Mouse (Mus musculus): ENCODE results near the gene Mbd3. TPM values are rescaled to one million over a fixed set of nuclear protein-coding genes. Genes with fewer than 3 reads are reported as not detected.

Gene Mbd3
- polyA plus RNA-seq, 1 experiment = 135 TPM

DNA sequence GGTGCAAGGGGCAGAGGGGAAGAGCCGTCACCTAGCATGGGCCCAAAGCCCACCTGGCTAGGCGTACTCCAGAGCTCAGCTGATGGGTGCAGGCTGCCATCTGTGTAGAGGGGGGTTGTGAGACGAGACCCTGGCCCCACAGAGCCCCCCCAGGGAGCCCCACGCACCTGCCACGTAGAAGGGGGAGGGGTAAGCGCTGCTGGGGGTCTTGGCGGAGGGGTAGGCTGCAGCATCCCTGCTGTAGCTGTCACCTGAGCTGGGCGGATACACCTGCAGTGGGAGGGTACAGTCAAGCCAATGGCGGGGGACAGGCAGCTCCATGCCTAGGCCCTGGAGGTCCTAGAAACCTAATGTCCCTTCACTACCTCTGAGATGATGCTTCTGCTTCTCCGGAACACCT lies 18.0 kb upstream of the Mbd3 start:
- Histone ChIP-seq H3K36me3 (ENCODE audit: control insufficient read depth, insufficient read depth, low read length) (no peaks in the 10 kb centered on the region), H3K4me3 (ENCODE audit: control insufficient read depth, low read depth, low read length) (no peak overlapping the region), H3K27ac (ENCODE audit: control insufficient read depth, insufficient read depth, low read depth, low read length) (no peak overlapping the region), H3K4me1 (ENCODE audit: control insufficient read depth, insufficient read depth, low read length) (no peaks in the 10 kb centered on the region), H3K27me3 (ENCODE audit: control insufficient read depth, insufficient read depth, low read length) (no peaks in the 10 kb centered on the region)
- no peak for TF ChIP-seq POLR2A (IDR thresholded peaks at IDR 0.05; ENCODE audit: control insufficient read depth, low read depth, low read length)
- TF ChIP-seq CTCF (IDR thresholded peaks at IDR 0.05; ENCODE audit: control insufficient read depth, insufficient read depth, insufficient replicate concordance, low read depth, low read length) = no peak

DNA sequence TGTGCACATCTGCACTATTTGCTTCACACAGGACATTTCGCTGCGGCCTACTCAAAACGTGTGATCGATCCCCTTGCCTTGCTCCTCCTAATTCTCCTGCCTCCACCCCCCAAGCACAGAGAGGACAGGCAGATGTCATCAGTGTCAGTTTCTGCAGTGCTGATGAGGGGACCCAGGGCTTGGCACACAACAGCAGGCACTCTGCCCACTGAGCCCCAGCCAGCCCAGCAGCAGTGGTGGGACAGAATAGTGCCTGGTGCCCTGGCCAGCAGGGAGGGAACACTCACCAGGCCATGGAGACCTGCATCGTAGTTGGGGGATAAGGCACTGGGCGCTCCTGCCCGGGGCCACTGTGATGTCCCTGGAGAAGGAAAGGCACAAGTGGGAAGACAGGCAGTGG lies 16.2 kb upstream of the Mbd3 start:
- Histone ChIP-seq H3K4me1 (ENCODE audit: control insufficient read depth, insufficient read depth, low read length) (no peaks in the 10 kb centered on the region), H3K4me3 (ENCODE audit: control insufficient read depth, low read depth, low read length) (no peak overlapping the region), H3K36me3 (ENCODE audit: control insufficient read depth, insufficient read depth, low read length) (no peaks in the 10 kb centered on the region), H3K27ac (ENCODE audit: control insufficient read depth, insufficient read depth, low read depth, low read length) (no peak overlapping the region), H3K27me3 (ENCODE audit: control insufficient read depth, insufficient read depth, low read length) (no peaks in the 10 kb centered on the region)
- no peak for TF ChIP-seq POLR2A (IDR thresholded peaks at IDR 0.05; ENCODE audit: control insufficient read depth, low read depth, low read length)
- no peak for TF ChIP-seq CTCF (IDR thresholded peaks at IDR 0.05; ENCODE audit: control insufficient read depth, insufficient read depth, insufficient replicate concordance, low read depth, low read length)

DNA sequence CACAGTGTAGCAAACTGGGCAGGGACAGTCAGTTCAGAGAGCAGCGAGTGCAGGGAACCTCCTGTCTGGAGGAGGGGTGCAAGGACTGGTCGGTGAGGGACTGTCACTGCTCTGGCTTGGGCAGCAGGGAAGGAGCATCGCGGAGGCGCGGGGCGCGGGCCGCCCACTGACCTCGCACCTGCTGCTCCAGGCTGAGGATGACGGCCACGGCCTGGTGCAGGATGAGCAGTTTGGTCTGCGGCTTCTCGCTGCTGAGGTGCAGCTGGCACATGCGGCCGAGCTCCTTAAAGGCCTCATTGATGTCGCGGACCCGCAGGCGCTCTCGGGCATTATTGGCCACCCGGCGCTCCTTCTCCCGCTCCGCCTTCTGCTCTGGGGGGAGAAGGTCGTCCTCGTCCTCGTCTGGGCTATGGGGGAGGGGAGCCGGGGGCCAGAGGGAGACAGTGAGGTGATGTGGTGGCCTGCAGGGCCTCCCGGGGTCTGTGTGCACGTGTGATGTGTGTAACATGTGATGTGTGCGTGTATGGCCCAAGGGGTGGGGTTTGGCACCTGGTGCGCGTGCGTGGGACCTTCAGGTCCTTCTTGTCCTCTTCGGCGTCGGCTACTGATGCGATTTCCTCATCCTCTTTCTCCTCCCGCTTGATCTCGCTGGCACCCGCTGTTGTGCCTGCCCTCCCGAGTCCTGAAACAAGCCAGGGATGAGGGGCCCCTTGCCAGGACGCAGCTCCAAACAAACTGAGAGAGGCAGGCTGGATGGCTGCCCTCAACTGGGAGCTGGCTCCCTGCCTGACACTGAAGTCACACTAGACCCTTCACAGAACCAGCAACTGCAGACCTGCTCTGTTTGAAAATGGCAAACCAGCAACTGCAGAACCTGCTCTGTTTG lies 13.5 kb upstream of the Mbd3 start:
- no peaks in the 10 kb centered on the region for H3K4me1 ChIP-seq (ENCODE audit: control insufficient read depth, insufficient read depth, low read length)
- H3K27me3 ChIP-seq (ENCODE audit: control insufficient read depth, insufficient read depth, low read length) = no peaks in the 10 kb centered on the region
- H3K4me3 ChIP-seq (ENCODE audit: control insufficient read depth, low read depth, low read length) = no peak overlapping the region
- TF ChIP-seq CTCF (IDR thresholded peaks at IDR 0.05; ENCODE audit: control insufficient read depth, insufficient read depth, insufficient replicate concordance, low read depth, low read length) (no peak), POLR2A (IDR thresholded peaks at IDR 0.05; ENCODE audit: control insufficient read depth, low read depth, low read length) (no peak)
- no peaks in the 10 kb centered on the region for H3K36me3 ChIP-seq (ENCODE audit: control insufficient read depth, insufficient read depth, low read length)
- H3K27ac ChIP-seq (ENCODE audit: control insufficient read depth, insufficient read depth, low read depth, low read length) = no peak overlapping the region

DNA sequence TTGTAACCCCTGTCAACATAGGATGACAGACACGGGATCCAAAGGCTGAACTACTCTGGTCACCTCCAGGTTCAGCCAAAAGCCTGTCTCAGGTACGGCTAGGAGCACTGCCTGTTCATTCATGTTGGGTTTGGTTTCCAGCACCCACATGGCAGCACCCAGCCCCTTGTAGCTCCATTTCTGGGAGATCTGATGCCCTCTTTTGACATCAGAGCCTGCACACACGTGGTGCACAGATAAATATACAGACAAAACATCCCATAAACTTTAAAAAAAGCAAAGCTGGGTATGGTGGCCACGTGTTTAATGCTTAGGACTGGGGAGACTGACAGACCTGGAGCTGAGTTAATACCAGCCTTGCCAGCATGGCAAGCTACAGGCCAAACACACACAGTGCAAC lies 8.6 kb upstream of the Mbd3 start:
- no peak overlapping the region for H3K4me3 ChIP-seq (ENCODE audit: control insufficient read depth, low read depth, low read length)
- no peaks in the 10 kb centered on the region for H3K27me3 ChIP-seq (ENCODE audit: control insufficient read depth, insufficient read depth, low read length)
- TF ChIP-seq POLR2A (IDR thresholded peaks at IDR 0.05; ENCODE audit: control insufficient read depth, low read depth, low read length) (no peak), CTCF (IDR thresholded peaks at IDR 0.05; ENCODE audit: control insufficient read depth, insufficient read depth, insufficient replicate concordance, low read depth, low read length) (no peak)
- no peak overlapping the region for H3K27ac ChIP-seq (ENCODE audit: control insufficient read depth, insufficient read depth, low read depth, low read length)
- no peaks in the 10 kb centered on the region for H3K36me3 ChIP-seq (ENCODE audit: control insufficient read depth, insufficient read depth, low read length)
- peaks cover 3% of the 10 kb centered on the region for H3K4me1 ChIP-seq (ENCODE audit: control insufficient read depth, insufficient read depth, low read length)

DNA sequence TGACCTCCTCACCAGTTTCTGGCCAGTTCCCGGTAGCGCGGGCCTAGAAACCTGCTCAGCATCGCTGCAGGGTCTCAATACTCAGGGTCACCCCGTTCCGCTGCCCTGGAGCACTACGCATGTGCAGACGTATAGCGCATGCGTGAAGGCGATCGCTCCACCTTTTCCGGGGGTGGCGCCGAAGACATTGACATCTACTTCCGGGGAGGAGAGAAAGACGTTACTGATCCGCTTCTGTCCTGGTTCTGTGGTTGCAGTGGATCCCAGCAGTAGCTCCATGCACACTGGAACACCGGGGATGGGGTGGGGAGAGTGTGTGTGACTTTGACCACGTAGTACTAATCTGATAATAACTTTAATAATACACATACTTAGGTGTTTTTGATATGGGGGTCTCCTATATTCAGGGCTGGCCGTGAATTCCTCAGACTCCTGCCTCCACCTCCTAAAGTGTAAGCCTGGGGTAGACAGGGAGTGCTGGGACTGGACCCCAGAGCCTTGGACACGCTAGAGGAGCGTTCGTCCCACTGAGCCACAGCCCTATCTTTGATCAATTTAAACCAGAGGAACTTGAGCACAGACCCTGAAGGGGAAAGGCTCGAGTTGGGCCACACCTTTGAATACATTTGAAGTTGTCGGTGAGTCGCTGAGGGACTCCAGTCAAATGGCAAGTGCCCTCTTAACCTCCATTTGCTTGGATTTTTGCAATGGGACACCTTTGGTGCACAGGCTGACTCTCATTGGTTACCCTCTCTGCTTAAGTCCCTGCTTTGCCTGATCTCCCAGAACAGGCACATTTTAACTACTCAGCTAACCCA lies 7.5 kb upstream of the Mbd3 start, which contains the start of gene Uqcr11:
TSS of gene Uqcr11 (minus strand) at position 147 of the 818 bp plus-strand sequence.
- H3K36me3 ChIP-seq (ENCODE audit: control insufficient read depth, insufficient read depth, low read length) = no peaks in the 10 kb centered on the region; the same call in 1 of the 2 replicates
- peaks cover 3% of the 10 kb centered on the region for H3K4me1 ChIP-seq (ENCODE audit: control insufficient read depth, insufficient read depth, low read length)
- peak within 1 kb of the TSS; percentile 90 for H3K4me3 ChIP-seq (ENCODE audit: control insufficient read depth, low read depth, low read length)
- no peaks in the 10 kb centered on the region for H3K27me3 ChIP-seq (ENCODE audit: control insufficient read depth, insufficient read depth, low read length)
- H3K27ac ChIP-seq (ENCODE audit: control insufficient read depth, insufficient read depth, low read depth, low read length) = peak within 1 kb of the TSS; percentile 89
- TF ChIP-seq POLR2A (IDR thresholded peaks at IDR 0.05; ENCODE audit: control insufficient read depth, low read depth, low read length) (peak; percentile 97), CTCF (IDR thresholded peaks at IDR 0.05; ENCODE audit: control insufficient read depth, insufficient read depth, insufficient replicate concordance, low read depth, low read length) (no peak)

DNA sequence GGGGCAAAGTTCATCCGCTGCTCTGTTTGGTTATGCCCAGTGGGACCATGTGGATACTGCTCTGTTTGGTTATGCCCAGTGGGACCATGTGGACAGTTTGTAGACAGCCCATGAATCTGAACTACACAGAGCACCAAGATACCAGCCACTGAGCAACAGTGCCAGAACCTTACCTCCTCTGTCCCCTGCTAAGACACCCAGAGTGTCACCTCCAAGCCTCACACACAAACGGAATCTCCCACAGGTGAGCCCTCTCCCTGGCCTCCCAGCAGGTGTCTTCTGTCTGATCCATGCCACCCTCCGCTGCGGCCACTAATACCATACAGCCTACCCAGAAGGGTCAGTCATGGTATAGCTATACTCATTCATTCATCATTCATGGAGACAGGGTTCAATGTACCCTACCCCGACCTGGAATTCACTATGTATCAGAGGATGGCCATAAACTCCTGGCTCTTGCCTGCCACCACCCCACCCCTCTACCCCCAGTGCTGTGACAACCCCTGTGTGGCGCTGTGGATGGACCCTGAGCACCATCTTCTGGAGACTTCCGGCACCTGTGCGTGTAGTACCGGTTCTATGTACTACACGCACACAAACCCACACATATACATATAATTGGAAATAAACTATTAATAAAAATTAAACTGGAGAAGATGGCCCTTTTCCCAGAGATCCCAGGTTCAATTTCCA lies 6.3 kb upstream of the Mbd3 start:
- no peaks in the 10 kb centered on the region for H3K27me3 ChIP-seq (ENCODE audit: control insufficient read depth, insufficient read depth, low read length)
- H3K4me1 ChIP-seq (ENCODE audit: control insufficient read depth, insufficient read depth, low read length) = peaks cover 3% of the 10 kb centered on the region
- TF ChIP-seq POLR2A (IDR thresholded peaks at IDR 0.05; ENCODE audit: control insufficient read depth, low read depth, low read length) (no peak), CTCF (IDR thresholded peaks at IDR 0.05; ENCODE audit: control insufficient read depth, insufficient read depth, insufficient replicate concordance, low read depth, low read length) (no peak)
- H3K4me3 ChIP-seq (ENCODE audit: control insufficient read depth, low read depth, low read length) = no peak overlapping the region
- H3K36me3 ChIP-seq (ENCODE audit: control insufficient read depth, insufficient read depth, low read length) = no peaks in the 10 kb centered on the region; the same call in none of the 2 replicates
- H3K27ac ChIP-seq (ENCODE audit: control insufficient read depth, insufficient read depth, low read depth, low read length) = no peak overlapping the region
